Mouse (Mus musculus): Measurements from ENCODE around the gene Tppp2.

GRCm38 (mm10) chr14:51904706-51905105 lies 13.5 kb upstream of the Tppp2 start:
- TF ChIP-seq CTCF (IDR thresholded peaks at IDR 0.05; ENCODE audit: borderline replicate concordance, extremely low read depth, insufficient read depth, insufficient read length) (no peak), POLR2A (IDR thresholded peaks at IDR 0.05; ENCODE audit: borderline replicate concordance, extremely low read depth, insufficient read depth, insufficient read length, poor library complexity, severe bottlenecking) (no peak)

All from brain, embryonic 14.5 days (tissue).